Mouse (Mus musculus): ENCODE results near the gene Crybg3. TPM values are rescaled to one million over a fixed set of nuclear protein-coding genes. Genes with fewer than 3 reads are reported as not detected.
A peak's percentile ranks its signal among the peaks of the same experiment; 100 is the strongest.

The Crybg3 gene
- polyA plus RNA-seq (2014; fragmentation: Nextera tagmentation; extraction: Ambion mirVana) = 9.8 and 15.1 TPM in 2 replicates

DNA sequence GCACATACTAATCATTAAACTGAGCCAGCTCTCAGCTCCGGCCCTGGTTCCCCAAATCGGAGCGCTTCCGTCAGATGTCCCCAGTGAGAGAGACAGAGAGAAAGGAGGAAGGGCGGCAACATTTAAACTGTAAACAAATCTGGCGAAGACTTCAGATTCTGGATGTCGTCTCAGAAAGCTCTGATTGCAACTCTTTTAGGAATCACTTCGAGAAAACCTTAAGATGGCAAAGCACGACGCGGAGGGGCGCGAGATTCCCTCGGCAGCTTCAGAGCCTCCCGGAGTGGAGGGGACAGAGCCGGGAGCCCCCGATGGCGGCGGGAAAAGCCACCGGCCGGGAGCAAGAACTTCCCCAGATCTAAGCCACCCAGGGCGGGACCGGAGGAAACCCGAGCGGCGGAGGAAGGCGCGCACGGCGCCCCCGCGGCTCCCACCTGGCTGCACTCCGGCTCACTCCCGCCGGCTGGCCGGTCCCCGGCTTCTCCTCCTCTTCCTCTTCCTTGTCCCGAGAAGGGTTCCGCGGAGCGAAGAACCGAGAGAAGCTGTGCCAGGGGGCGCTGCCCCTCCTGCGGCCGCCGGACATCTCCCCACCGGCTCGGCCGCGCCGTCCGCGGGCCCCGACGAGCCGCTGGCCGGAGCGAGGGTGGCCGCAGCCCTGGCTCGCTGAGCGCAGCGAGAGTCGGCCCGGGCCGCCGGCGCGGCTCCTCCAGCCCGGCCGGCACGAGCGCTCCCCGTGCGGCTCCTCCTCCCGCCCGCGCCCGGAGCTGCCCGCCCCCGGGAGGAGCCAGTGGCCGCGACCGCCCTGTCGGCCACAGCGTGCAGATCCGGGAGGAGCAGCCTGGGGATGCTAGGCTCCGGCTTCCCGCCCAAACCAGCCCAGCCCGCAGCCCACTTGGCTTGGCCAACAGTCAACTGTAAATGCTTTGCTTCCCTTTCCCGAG lies at the start of gene Crybg3:
Gene Crybg3, minus strand, starts transcription at position 669 of the 941 bp plus-strand sequence.
- H3K36me3 ChIP-seq (ENCODE audit: control insufficient read depth, insufficient read depth, low read length) = no peaks in the 10 kb centered on the region
- peak within 1 kb of the TSS; percentile 56 for H3K4me2 ChIP-seq (ENCODE audit: low read length)
- no peaks in the 10 kb centered on the region for H3K27me3 ChIP-seq (replicated peaks; ENCODE audit: control insufficient read depth, insufficient read depth, low read length)
- H3K4me3 ChIP-seq (ENCODE audit: low read depth, low read length) = peak within 1 kb of the TSS; percentile 73
- H3K9me3 ChIP-seq (ENCODE audit: control insufficient read depth, low read length) = no peaks in the 10 kb centered on the region
- peak; percentile 98 for ATAC-seq (replicated peaks; ENCODE audit: low FRiP score, low TSS enrichment, low read depth)
- under 1% methylated on average over 66 of the region's 90 CpGs for WGBS
- peak within 1 kb of the TSS; percentile 90 for H3K27ac ChIP-seq (ENCODE audit: low read depth)
- peak; percentile 85 for DNase-seq (ENCODE audit: low spot score)
- H3K4me1 ChIP-seq (replicated peaks; ENCODE audit: control insufficient read depth, insufficient read depth, low read length) = peaks cover 8% of the 10 kb centered on the region
- H3K9ac ChIP-seq (ENCODE audit: low read length) = peak within 1 kb of the TSS; percentile 89

DNA sequence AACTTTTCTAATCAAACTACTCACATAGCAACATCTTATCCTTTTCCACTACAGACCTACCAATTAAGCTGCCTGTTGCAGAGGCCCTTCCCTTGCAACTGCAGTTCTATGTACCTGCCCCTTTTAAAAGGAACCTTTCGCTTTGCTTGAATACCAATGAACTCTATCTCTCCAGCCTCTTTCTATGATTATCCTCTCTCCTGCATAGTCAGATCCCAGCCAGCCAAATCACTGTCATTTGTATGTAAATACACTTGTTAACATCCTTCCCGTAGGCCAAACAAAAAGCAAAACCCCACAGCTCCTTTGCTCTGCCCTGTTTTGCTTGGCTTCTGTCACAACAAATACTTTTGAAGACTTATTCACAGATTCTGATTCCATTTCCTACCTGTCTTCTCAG lies 43.0 kb upstream of the Crybg3 start:
- H3K27ac ChIP-seq (ENCODE audit: low read depth) = no peak overlapping the region
- ATAC-seq (replicated peaks; ENCODE audit: low FRiP score, low TSS enrichment, low read depth) (no peak), DNase-seq (ENCODE audit: low spot score) (no peak)
- no peaks in the 10 kb centered on the region for H3K9me3 ChIP-seq (ENCODE audit: control insufficient read depth, low read length)
- H3K36me3 ChIP-seq (ENCODE audit: control insufficient read depth, insufficient read depth, low read length) = no peaks in the 10 kb centered on the region
- no peaks in the 10 kb centered on the region for H3K27me3 ChIP-seq (replicated peaks; ENCODE audit: control insufficient read depth, insufficient read depth, low read length)
- H3K9ac ChIP-seq (ENCODE audit: low read length) = no peak overlapping the region
- H3K4me3 ChIP-seq (ENCODE audit: low read depth, low read length) = no peak overlapping the region
- H3K4me2 ChIP-seq (ENCODE audit: low read length) = no peak overlapping the region
- H3K4me1 ChIP-seq (replicated peaks; ENCODE audit: control insufficient read depth, insufficient read depth, low read length) = no peaks in the 10 kb centered on the region
- 58% methylated on average over 2 of the region's 2 CpGs for WGBS

DNA sequence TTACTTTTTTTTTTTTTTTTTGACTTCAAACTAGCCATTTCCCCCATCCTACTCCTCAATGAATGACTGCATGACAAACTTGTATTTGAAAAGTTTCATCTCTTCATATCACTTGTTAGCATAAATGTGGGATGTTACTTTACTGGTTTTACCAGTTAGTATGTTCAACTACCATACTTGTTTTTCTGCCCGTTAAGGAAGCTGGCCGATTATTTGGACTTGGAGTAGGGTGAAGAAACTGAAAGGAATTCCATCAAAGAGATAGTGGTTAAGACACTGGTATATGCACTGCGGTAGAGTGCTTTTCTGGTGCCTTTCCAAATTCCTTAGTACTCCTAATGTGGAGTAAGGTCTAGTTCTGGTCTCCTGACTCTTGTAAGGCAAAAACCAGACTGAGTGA lies 39.2 kb upstream of the Crybg3 start:
- 86% methylated on average over 3 of the region's 3 CpGs for WGBS
- H3K4me2 ChIP-seq (ENCODE audit: low read length) = peak overlapping the region; percentile 69

DNA sequence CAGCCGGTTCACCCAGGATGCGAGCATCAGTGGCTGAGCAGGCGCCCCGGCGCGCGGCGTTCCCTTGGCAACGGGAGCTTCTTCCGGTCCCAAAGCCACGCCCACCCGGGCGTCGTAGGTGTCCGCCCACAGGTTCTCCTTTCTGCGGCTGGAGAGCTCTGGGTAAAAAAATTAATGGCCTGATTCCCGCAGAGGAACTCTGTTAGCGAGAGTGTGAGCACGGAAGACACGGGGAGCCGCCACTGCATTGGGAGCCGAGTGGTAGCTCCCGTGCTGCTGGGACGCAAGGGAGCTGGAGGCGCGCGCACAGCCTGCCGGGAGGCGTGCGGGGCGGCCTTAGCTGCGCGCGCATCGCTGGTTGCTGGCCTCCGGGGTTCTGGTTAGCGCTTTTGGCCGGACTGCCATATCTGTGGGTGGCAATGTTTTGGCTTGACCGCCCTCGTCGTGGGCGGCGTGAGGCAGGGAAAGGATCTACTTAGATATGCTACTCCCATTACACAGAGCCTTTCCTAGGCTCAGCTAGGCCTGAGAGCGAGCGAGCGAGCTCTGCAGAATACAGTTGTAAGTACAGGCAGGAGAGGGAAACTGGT lies 38.4 kb upstream of the Crybg3 start, which contains the start of gene Arl6:
Gene Arl6, minus strand, starts transcription at position 290 of the 590 bp plus-strand sequence.
- no peaks in the 10 kb centered on the region for H3K9me3 ChIP-seq (ENCODE audit: control insufficient read depth, low read length)
- ATAC-seq (replicated peaks; ENCODE audit: low FRiP score, low TSS enrichment, low read depth) = peak; percentile 98
- peak; percentile 97 for DNase-seq (ENCODE audit: low spot score)
- H3K4me2 ChIP-seq (ENCODE audit: low read length) = peak within 1 kb of the TSS; percentile 69
- H3K36me3 ChIP-seq (ENCODE audit: control insufficient read depth, insufficient read depth, low read length) = no peaks in the 10 kb centered on the region
- 0% methylated on average over 46 of the region's 46 CpGs for WGBS
- H3K4me1 ChIP-seq (replicated peaks; ENCODE audit: control insufficient read depth, insufficient read depth, low read length) = 0 out of 2 replicates have a peak, but pooled peaks cover 5% of the 10 kb centered on the region
- H3K27me3 ChIP-seq (replicated peaks; ENCODE audit: control insufficient read depth, insufficient read depth, low read length) = no peaks in the 10 kb centered on the region
- H3K9ac ChIP-seq (ENCODE audit: low read length) = peak within 1 kb of the TSS; percentile 67
- H3K27ac ChIP-seq (ENCODE audit: low read depth) = peak within 1 kb of the TSS; percentile 99
- peak within 1 kb of the TSS; percentile 70 for H3K4me3 ChIP-seq (ENCODE audit: low read depth, low read length)

More for the DNA sequence above, 39.2 kb upstream of the Crybg3 start:
- Histone ChIP-seq H3K4me3 (ENCODE audit: low read depth, low read length) (peak overlapping the region; percentile 70), H3K27me3 (replicated peaks; ENCODE audit: control insufficient read depth, insufficient read depth, low read length) (no peaks in the 10 kb centered on the region), H3K36me3 (ENCODE audit: control insufficient read depth, insufficient read depth, low read length) (no peaks in the 10 kb centered on the region), H3K9ac (ENCODE audit: low read length) (peak overlapping the region; percentile 67; the same call in 1 of the 2 replicates), H3K4me1 (replicated peaks; ENCODE audit: control insufficient read depth, insufficient read depth, low read length) (0 out of 2 replicates have a peak, but pooled peaks cover 5% of the 10 kb centered on the region), H3K27ac (ENCODE audit: low read depth) (peak overlapping the region; percentile 99; the same call in 1 of the 2 replicates), H3K9me3 (ENCODE audit: control insufficient read depth, low read length) (no peaks in the 10 kb centered on the region)
- ATAC-seq (replicated peaks; ENCODE audit: low FRiP score, low TSS enrichment, low read depth) (no peak), DNase-seq (ENCODE audit: low spot score) (no peak)

DNA sequence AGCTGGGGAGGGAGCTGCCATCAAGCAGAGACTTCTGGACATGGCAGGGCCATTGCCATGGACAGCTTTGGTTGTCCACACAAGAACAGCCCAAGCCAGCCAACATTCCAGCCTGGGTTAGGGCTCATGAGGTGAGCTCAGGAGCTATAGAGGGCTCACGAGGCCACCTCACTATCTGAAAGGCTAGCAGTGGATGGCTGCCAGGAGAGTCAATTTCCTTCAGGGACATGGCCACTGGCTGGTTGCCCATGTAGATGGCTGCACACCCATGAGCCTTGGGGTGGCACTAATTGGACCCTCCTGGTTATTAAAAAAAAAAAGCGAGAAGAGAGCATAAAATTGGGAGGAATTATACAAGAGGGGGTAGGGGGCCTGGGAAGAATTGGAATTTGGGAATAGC lies 33.8 kb upstream of the Crybg3 start:
- DNase-seq (ENCODE audit: low spot score) = no peak
- H3K36me3 ChIP-seq (ENCODE audit: control insufficient read depth, insufficient read depth, low read length) = peaks cover 8% of the 10 kb centered on the region; the same call in 1 of the 2 replicates
- no peaks in the 10 kb centered on the region for H3K9me3 ChIP-seq (ENCODE audit: control insufficient read depth, low read length)
- no peak overlapping the region for H3K4me2 ChIP-seq (ENCODE audit: low read length)
- H3K27me3 ChIP-seq (replicated peaks; ENCODE audit: control insufficient read depth, insufficient read depth, low read length) = no peaks in the 10 kb centered on the region
- 0 out of 2 replicates have a peak, but pooled peaks cover 5% of the 10 kb centered on the region for H3K4me1 ChIP-seq (replicated peaks; ENCODE audit: control insufficient read depth, insufficient read depth, low read length)
- H3K9ac ChIP-seq (ENCODE audit: low read length) = no peak overlapping the region
- H3K4me3 ChIP-seq (ENCODE audit: low read depth, low read length) = no peak overlapping the region
- no peak overlapping the region for H3K27ac ChIP-seq (ENCODE audit: low read depth)
- 84% methylated on average over 2 of the region's 2 CpGs for WGBS
- no peak for ATAC-seq (replicated peaks; ENCODE audit: low FRiP score, low TSS enrichment, low read depth)

DNA sequence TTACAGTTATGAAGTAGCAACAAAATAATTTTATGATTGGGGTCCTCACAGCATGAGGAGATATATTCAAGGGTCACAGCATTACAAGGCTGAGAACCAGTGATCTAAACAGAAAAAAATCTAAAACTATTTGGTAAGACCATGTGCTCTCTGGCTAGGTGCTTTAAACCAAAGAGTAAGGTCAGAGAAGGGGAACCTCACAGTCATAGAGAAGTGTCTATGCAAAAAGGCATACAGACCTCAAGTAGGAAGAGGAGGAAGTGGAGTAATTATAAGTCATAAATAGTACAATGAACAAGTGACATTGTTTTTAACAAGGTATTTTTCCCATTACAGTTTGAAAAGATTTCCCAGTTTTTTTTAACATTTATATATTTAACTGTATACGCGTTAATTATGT lies 20.8 kb upstream of the Crybg3 start:
- Histone ChIP-seq H3K4me1 (replicated peaks; ENCODE audit: control insufficient read depth, insufficient read depth, low read length) (no peaks in the 10 kb centered on the region), H3K9me3 (ENCODE audit: control insufficient read depth, low read length) (no peaks in the 10 kb centered on the region), H3K27me3 (replicated peaks; ENCODE audit: control insufficient read depth, insufficient read depth, low read length) (no peaks in the 10 kb centered on the region), H3K4me2 (ENCODE audit: low read length) (no peak overlapping the region), H3K27ac (ENCODE audit: low read depth) (no peak overlapping the region), H3K36me3 (ENCODE audit: control insufficient read depth, insufficient read depth, low read length) (no peaks in the 10 kb centered on the region), H3K9ac (ENCODE audit: low read length) (no peak overlapping the region), H3K4me3 (ENCODE audit: low read depth, low read length) (no peak overlapping the region)
- 94% methylated on average over 2 of the region's 2 CpGs for WGBS
- DNase-seq (ENCODE audit: low spot score) (no peak), ATAC-seq (replicated peaks; ENCODE audit: low FRiP score, low TSS enrichment, low read depth) (no peak)

DNA sequence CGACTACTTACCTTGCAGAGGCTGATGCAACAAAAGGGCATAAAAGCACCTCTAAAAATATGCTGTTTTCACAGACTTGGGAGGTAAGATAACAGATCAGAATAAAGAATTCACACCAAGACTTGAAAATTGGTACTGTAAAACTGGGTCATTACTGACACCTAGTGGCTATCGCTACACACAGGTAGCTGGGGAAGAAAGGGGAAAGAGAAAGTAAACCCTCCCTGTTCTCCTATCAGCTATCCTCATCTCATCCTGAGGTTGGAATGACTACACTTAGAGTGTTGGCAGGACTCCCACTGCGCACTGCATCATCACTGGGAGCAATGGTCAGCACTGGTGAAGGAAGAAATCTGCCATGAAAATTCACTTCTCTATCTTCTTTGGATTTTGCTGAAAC lies 16.4 kb upstream of the Crybg3 start:
- DNase-seq (ENCODE audit: low spot score) (no peak), ATAC-seq (replicated peaks; ENCODE audit: low FRiP score, low TSS enrichment, low read depth) (no peak)
- H3K36me3 ChIP-seq (ENCODE audit: control insufficient read depth, insufficient read depth, low read length) = no peaks in the 10 kb centered on the region
- H3K4me1 ChIP-seq (replicated peaks; ENCODE audit: control insufficient read depth, insufficient read depth, low read length) = no peaks in the 10 kb centered on the region
- no peak overlapping the region for H3K9ac ChIP-seq (ENCODE audit: low read length)
- 31% methylated on average over 3 of the region's 3 CpGs for WGBS
- no peak overlapping the region for H3K4me2 ChIP-seq (ENCODE audit: low read length)
- no peaks in the 10 kb centered on the region for H3K27me3 ChIP-seq (replicated peaks; ENCODE audit: control insufficient read depth, insufficient read depth, low read length)
- no peak overlapping the region for H3K27ac ChIP-seq (ENCODE audit: low read depth)
- no peaks in the 10 kb centered on the region for H3K9me3 ChIP-seq (ENCODE audit: control insufficient read depth, low read length)
- H3K4me3 ChIP-seq (ENCODE audit: low read depth, low read length) = no peak overlapping the region

DNA sequence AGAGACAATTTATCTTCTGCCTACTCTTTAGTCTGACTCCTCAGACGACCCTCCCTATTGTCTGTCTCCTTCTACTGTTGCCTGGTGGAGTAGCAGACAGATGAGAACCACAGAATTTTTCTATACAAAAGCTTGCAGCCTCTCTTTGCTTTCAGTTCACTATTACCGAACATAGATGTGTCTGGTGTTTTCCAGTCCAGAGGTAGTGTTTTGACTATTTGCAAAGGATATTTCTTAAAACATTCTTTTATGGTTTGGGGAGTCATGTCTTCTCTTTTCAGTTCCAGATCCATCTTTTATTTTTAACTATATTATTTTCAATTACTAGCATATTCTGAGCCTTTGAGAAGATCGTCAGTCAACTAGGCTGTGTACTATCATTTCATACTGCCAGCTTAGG lies 14.9 kb upstream of the Crybg3 start:
- H3K27me3 ChIP-seq (replicated peaks; ENCODE audit: control insufficient read depth, insufficient read depth, low read length) = no peaks in the 10 kb centered on the region
- H3K4me3 ChIP-seq (ENCODE audit: low read depth, low read length) = no peak overlapping the region
- no peak overlapping the region for H3K9ac ChIP-seq (ENCODE audit: low read length)
- H3K4me1 ChIP-seq (replicated peaks; ENCODE audit: control insufficient read depth, insufficient read depth, low read length) = no peaks in the 10 kb centered on the region
- H3K36me3 ChIP-seq (ENCODE audit: control insufficient read depth, insufficient read depth, low read length) = no peaks in the 10 kb centered on the region
- 76% methylated on average over 3 of the region's 3 CpGs for WGBS
- DNase-seq (ENCODE audit: low spot score) (no peak), ATAC-seq (replicated peaks; ENCODE audit: low FRiP score, low TSS enrichment, low read depth) (no peak)
- H3K4me2 ChIP-seq (ENCODE audit: low read length) = no peak overlapping the region
- H3K9me3 ChIP-seq (ENCODE audit: control insufficient read depth, low read length) = no peaks in the 10 kb centered on the region
- no peak overlapping the region for H3K27ac ChIP-seq (ENCODE audit: low read depth)

All from intestine, embryonic 14.5 days (tissue).